17 mouse cellular contexts compared by ENCODE assay signal in the genomic region with DNA sequence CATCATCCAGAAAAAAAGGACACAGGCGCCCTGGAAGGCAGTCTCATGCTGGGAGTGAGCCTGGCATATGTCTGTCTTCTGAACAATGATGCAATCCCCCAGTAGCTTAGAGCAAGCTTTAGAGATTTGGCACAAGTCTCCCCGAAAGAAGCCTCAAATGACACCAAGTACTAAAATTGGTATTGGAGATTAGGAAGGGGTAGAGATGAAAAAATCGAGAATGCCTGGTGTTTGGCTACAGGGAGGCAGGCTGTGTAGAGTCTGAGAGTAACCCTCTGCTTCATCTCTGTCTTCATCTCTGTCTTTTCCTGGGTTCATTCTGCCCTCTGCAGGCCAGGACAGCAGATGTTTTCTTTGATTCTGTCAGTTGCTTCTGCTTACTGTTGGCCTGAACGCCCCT. TPM values are rescaled to one million over a fixed set of nuclear protein-coding genes. Genes with fewer than 3 reads are reported as not detected.
DNase-seq lines count a peak whose midpoint lies in the region; ATAC-seq and TF ChIP-seq lines count a peak whose summit lies in the region.
"Had no signal": no experiment of that assay in that cellular context is flagged by ENCODE, and none has a peak within 500 bp of the region (broad histone marks: within the 10 kb centered on the region; RNA-seq: fewer than 3 reads in every experiment).

No protein-coding gene starts in this region.

- 69% methylated on average over 4 of the region's 4 CpGs for WGBS in intestine, postnatal 0 days
- 69% methylated on average over 4 of the region's 4 CpGs for WGBS in intestine, embryonic 16.5 days

- no peak overlapping the region for H3K9ac ChIP-seq in intestine, postnatal 0 days (ENCODE audit: low read depth, low read length)
- H3K9ac ChIP-seq in intestine, embryonic 16.5 days (ENCODE audit: low read depth, low read length): no peak overlapping the region
- H3K9ac ChIP-seq: forebrain, embryonic 13.5 days; liver, embryonic 14.5 days had no signal

- no peak for ATAC-seq in intestine, postnatal 0 days
- ATAC-seq in intestine, embryonic 16.5 days: no peak
- ATAC-seq: forebrain, embryonic 13.5 days had no signal

- no peak overlapping the region for H3K27ac ChIP-seq in intestine, postnatal 0 days (ENCODE audit: low read depth, low read length)
- no peak overlapping the region for H3K27ac ChIP-seq in intestine, embryonic 16.5 days (ENCODE audit: low read length)
- H3K27ac ChIP-seq: forebrain, embryonic 13.5 days; limb, embryonic 10.5 days; liver, embryonic 14.5 days; macrophage had no signal

- TF ChIP-seq CTCF in intestine, postnatal 0 days (IDR thresholded peaks at IDR 0.05; ENCODE audit: low read depth): peak; percentile 62

- DNase-seq in cerebellum, adult 9-10 months: peak; percentile 30
- DNase-seq in cerebellum, adult 8-10 months: no peak
- DNase-seq in right cerebral cortex, adult 18-20 months: peak; percentile 36
- DNase-seq in right cerebral cortex, postnatal 14 days: no peak
- DNase-seq in urinary bladder, postnatal 14 days (ENCODE audit: low spot score): no peak
- DNase-seq in kidney, postnatal 14 days: no peak
- DNase-seq: B cell, adult 2 months; gastrocnemius, postnatal 14 days had no signal

- no peak overlapping the region for H3K4me3 ChIP-seq in intestine, postnatal 0 days (ENCODE audit: low read depth, low read length)
- no peak overlapping the region for H3K4me3 ChIP-seq in intestine, embryonic 16.5 days (ENCODE audit: low read length)
- H3K4me3 ChIP-seq: forebrain, embryonic 13.5 days; limb, embryonic 10.5 days had no signal

- 0 out of 2 replicates have a peak, but pooled peaks cover 3% of the 10 kb centered on the region for H3K4me1 ChIP-seq in intestine, postnatal 0 days (replicated peaks; ENCODE audit: control insufficient read depth, insufficient read depth, low read length)
- 0 out of 2 replicates have a peak, but pooled peaks cover 3% of the 10 kb centered on the region for H3K4me1 ChIP-seq in intestine, embryonic 16.5 days (ENCODE audit: control insufficient read depth, insufficient read depth, low read length)
- H3K4me1 ChIP-seq: limb, embryonic 10.5 days had no signal

- H3K27me3 ChIP-seq in intestine, postnatal 0 days (replicated peaks; ENCODE audit: control insufficient read depth, insufficient read depth, low read length): no peaks in the 10 kb centered on the region
- H3K27me3 ChIP-seq in intestine, embryonic 16.5 days (replicated peaks; ENCODE audit: control insufficient read depth, insufficient read depth, low read length): no peaks in the 10 kb centered on the region
- H3K27me3 ChIP-seq: forebrain, embryonic 13.5 days had no signal

- no peaks in the 10 kb centered on the region for H3K36me3 ChIP-seq in intestine, postnatal 0 days (ENCODE audit: control insufficient read depth, insufficient read depth)
- H3K36me3 ChIP-seq in intestine, embryonic 16.5 days (ENCODE audit: control insufficient read depth, insufficient read depth, low read length): no peaks in the 10 kb centered on the region
- H3K36me3 ChIP-seq: G1E; limb, embryonic 10.5 days had no signal

- no peak overlapping the region for H3K4me2 ChIP-seq in intestine, postnatal 0 days (replicated peaks; ENCODE audit: low read depth)
- no peak overlapping the region for H3K4me2 ChIP-seq in intestine, embryonic 16.5 days (ENCODE audit: low read depth, low read length)
- H3K4me2 ChIP-seq: forebrain, embryonic 13.5 days had no signal

- H3K9me3 ChIP-seq in intestine, postnatal 0 days (ENCODE audit: control insufficient read depth): no peaks in the 10 kb centered on the region
- no peaks in the 10 kb centered on the region for H3K9me3 ChIP-seq in intestine, embryonic 16.5 days (ENCODE audit: control insufficient read depth, low read length)
- H3K9me3 ChIP-seq: forebrain, embryonic 13.5 days; G1E; limb, embryonic 10.5 days had no signal

RNA-seq across cellular contexts. Expression of a gene that starts 24.5 kb away (rescaled TPM):
- polyA plus RNA-seq in intestine, postnatal 0 days (2015; fragmentation: Nextera tagmentation; extraction: Ambion mirVana): 27.9 and 30.0 TPM in 2 replicates
- polyA plus RNA-seq in intestine, embryonic 16.5 days (2015; fragmentation: Nextera tagmentation; extraction: Ambion mirVana): 31.1 and 34.1 TPM in 2 replicates

RNA-seq across cellular contexts. Expression of a gene that starts 32.1 kb away (rescaled TPM):
- polyA plus RNA-seq in intestine, postnatal 0 days (2015; fragmentation: Nextera tagmentation; extraction: Ambion mirVana): 0.86 and 1.3 TPM in 2 replicates
- polyA plus RNA-seq in intestine, embryonic 16.5 days (2015; fragmentation: Nextera tagmentation; extraction: Ambion mirVana): 1.3 and 1.8 TPM in 2 replicates
- polyA plus RNA-seq: G1E, macrophage had no signal

RNA-seq across cellular contexts. Expression of a gene that starts 49.8 kb away (rescaled TPM):
- polyA plus RNA-seq in intestine, postnatal 0 days (2015; fragmentation: Nextera tagmentation; extraction: Ambion mirVana): 0.09 TPM in 2 replicates
- not detected in 2 replicates for polyA plus RNA-seq in intestine, embryonic 16.5 days (2015; fragmentation: Nextera tagmentation; extraction: Ambion mirVana)
- polyA plus RNA-seq: G1E; heart, embryonic 14.5 days; large intestine, adult 2 months; liver, embryonic 14.5 days had no signal

Comparison
In these comparisons a context has a peak if more than half of its experiments do, and no peak if none do; other contexts are left out.
1. DNase-seq: peak in cerebellum, adult 9-10 months (single experiment) and right cerebral cortex, adult 18-20 months (single experiment); none in cerebellum, adult 8-10 months (single experiment), right cerebral cortex, postnatal 14 days (single experiment), urinary bladder, postnatal 14 days (single experiment) and kidney, postnatal 14 days (single experiment).